Mouse (Mus musculus): ENCODE measurements at regions not wholly inside any gene's neighbourhood (a gene's known extent, or its start where the extent isn't known, plus 50 kb on each side); places are given as distances from the start of the nearest gene placed in this dataset.
A peak's percentile ranks its signal among the peaks of the same experiment; 100 is the strongest.

GRCm38 (mm10) chr17:79774291-79774690 is 59.4 kb upstream of the Cyp1b1 start:
- H3K27ac ChIP-seq (replicated peaks): no peak overlapping the region

GRCm38 (mm10) chr17:79772219-79772618 is 57.4 kb upstream of the Cyp1b1 start:
- no peak overlapping the region for H3K4me3 ChIP-seq
- H3K27ac ChIP-seq (replicated peaks): no peak overlapping the region
- peaks cover 4% of the 10 kb centered on the region; the same call in 1 of the 2 replicates for H3K4me1 ChIP-seq
- 76% methylated on average over 4 of the region's 4 CpGs for WGBS
- no peak for ATAC-seq (ENCODE audit: extremely low read depth, insufficient number of reproducible peaks, low FRiP score, low TSS enrichment)
- no peaks in the 10 kb centered on the region for H3K36me3 ChIP-seq
- H3K9ac ChIP-seq: no peak overlapping the region
- no peak overlapping the region for H3K4me2 ChIP-seq
- H3K27me3 ChIP-seq (replicated peaks): no peaks in the 10 kb centered on the region
- no peaks in the 10 kb centered on the region for H3K9me3 ChIP-seq

More at GRCm38 (mm10) chr17:79774291-79774690, 59.4 kb upstream of the Cyp1b1 start:
- Histone ChIP-seq H3K4me2 (no peak overlapping the region), H3K36me3 (no peaks in the 10 kb centered on the region), H3K9me3 (no peaks in the 10 kb centered on the region), H3K4me3 (no peak overlapping the region), H3K27me3 (replicated peaks) (no peaks in the 10 kb centered on the region), H3K4me1 (peaks cover 4% of the 10 kb centered on the region; the same call in 1 of the 2 replicates), H3K9ac (no peak overlapping the region)
- no peak for ATAC-seq (ENCODE audit: extremely low read depth, insufficient number of reproducible peaks, low FRiP score, low TSS enrichment)
- WGBS: 63% methylated on average over 1 of the region's 1 CpGs

GRCm38 (mm10) chr17:79771727-79772126 is 56.9 kb upstream of the Cyp1b1 start:
- Histone ChIP-seq H3K9ac (no peak overlapping the region), H3K4me2 (peak overlapping the region; percentile 8; the same call in 1 of the 2 replicates), H3K4me1 (peaks cover 4% of the 10 kb centered on the region; the same call in 1 of the 2 replicates), H3K36me3 (no peaks in the 10 kb centered on the region), H3K9me3 (no peaks in the 10 kb centered on the region), H3K4me3 (no peak overlapping the region), H3K27ac (replicated peaks) (no peak overlapping the region), H3K27me3 (replicated peaks) (no peaks in the 10 kb centered on the region)
- no peak for ATAC-seq (ENCODE audit: extremely low read depth, insufficient number of reproducible peaks, low FRiP score, low TSS enrichment)
- 34% methylated on average over 10 of the region's 10 CpGs for WGBS

GRCm38 (mm10) chr17:79770911-79771310 is 56.0 kb upstream of the Cyp1b1 start:
- H3K4me3 ChIP-seq: no peak overlapping the region
- no peak overlapping the region for H3K4me2 ChIP-seq
- H3K36me3 ChIP-seq: no peaks in the 10 kb centered on the region
- ATAC-seq (ENCODE audit: extremely low read depth, insufficient number of reproducible peaks, low FRiP score, low TSS enrichment): no peak
- H3K4me1 ChIP-seq: peaks cover 4% of the 10 kb centered on the region; the same call in 1 of the 2 replicates
- 73% methylated on average over 7 of the region's 7 CpGs for WGBS
- H3K9ac ChIP-seq: no peak overlapping the region
- no peaks in the 10 kb centered on the region for H3K9me3 ChIP-seq
- no peaks in the 10 kb centered on the region for H3K27me3 ChIP-seq (replicated peaks)
- H3K27ac ChIP-seq (replicated peaks): no peak overlapping the region

- ATAC-seq (ENCODE audit: extremely low read depth, insufficient number of reproducible peaks, low FRiP score, low TSS enrichment): no peak
- H3K36me3 ChIP-seq: no peaks in the 10 kb centered on the region
- peaks cover 4% of the 10 kb centered on the region; the same call in 1 of the 2 replicates for H3K4me1 ChIP-seq
- H3K4me2 ChIP-seq: no peak overlapping the region
- H3K4me3 ChIP-seq: no peak overlapping the region
- H3K27ac ChIP-seq (replicated peaks): no peak overlapping the region
- H3K9me3 ChIP-seq: no peaks in the 10 kb centered on the region
- WGBS: 77% methylated on average over 6 of the region's 6 CpGs
- H3K9ac ChIP-seq: no peak overlapping the region
- H3K27me3 ChIP-seq (replicated peaks): no peaks in the 10 kb centered on the region
Observed at GRCm38 (mm10) chr17:79769824-79770223, 55.0 kb upstream of the Cyp1b1 start.

GRCm38 (mm10) chr17:79768080-79768479 is 53.2 kb upstream of the Cyp1b1 start:
- H3K27me3 ChIP-seq (replicated peaks): no peaks in the 10 kb centered on the region
- no peaks in the 10 kb centered on the region for H3K36me3 ChIP-seq
- no peak overlapping the region for H3K27ac ChIP-seq (replicated peaks)
- no peak overlapping the region for H3K4me2 ChIP-seq
- H3K4me1 ChIP-seq: peaks cover 4% of the 10 kb centered on the region; the same call in 1 of the 2 replicates
- H3K9ac ChIP-seq: no peak overlapping the region
- ATAC-seq (ENCODE audit: extremely low read depth, insufficient number of reproducible peaks, low FRiP score, low TSS enrichment): no peak
- no peaks in the 10 kb centered on the region for H3K9me3 ChIP-seq
- WGBS: 53% methylated on average over 2 of the region's 2 CpGs
- no peak overlapping the region for H3K4me3 ChIP-seq

GRCm38 (mm10) chr17:79765061-79765794 is 50.4 kb upstream of the Cyp1b1 start:
- Histone ChIP-seq H3K4me3 (no peak overlapping the region), H3K27ac (replicated peaks) (no peak overlapping the region), H3K36me3 (no peaks in the 10 kb centered on the region), H3K9me3 (no peaks in the 10 kb centered on the region), H3K27me3 (replicated peaks) (no peaks in the 10 kb centered on the region), H3K4me2 (no peak overlapping the region), H3K4me1 (no peaks in the 10 kb centered on the region), H3K9ac (no peak overlapping the region)
- ATAC-seq (ENCODE audit: extremely low read depth, insufficient number of reproducible peaks, low FRiP score, low TSS enrichment): no peak
- WGBS: 78% methylated on average over 7 of the region's 7 CpGs
